Mouse (Mus musculus) urinary bladder, adult 2 months (tissue): Measurements from ENCODE around the gene 2310009B15Rik. TPM values are rescaled to one million over a fixed set of nuclear protein-coding genes. Genes with fewer than 3 reads are reported as not detected.

Source experiments
- DNase-seq: peaks from one replicate; pipeline ENCODE4 v3.0.0; 2022; ENCODE audit warnings: low spot score
- polyA plus RNA-seq: library from polyadenylated mRNA; depleted of rRNA; stranded (reverse); fragments of >200 nt; gene quantifications from 2 replicates; pipeline ENCODE4 v1.2.3, GENCODE M21; 2012; rRNA removed

2310009B15Rik gene
- polyA plus RNA-seq, 1 experiment: 27.9 TPM

GRCm38 (mm10) chr1:138842315-138842714 is 14.3 kb downstream of the 2310009B15Rik start:
- DNase-seq: no peak

GRCm38 (mm10) chr1:138841306-138842095 is 15.2 kb downstream of the 2310009B15Rik start:
- no peak for DNase-seq

- DNase-seq: no peak
Measured at GRCm38 (mm10) chr1:138840440-138841305, 16.0 kb downstream of the 2310009B15Rik start.

- DNase-seq: no peak
Measured at GRCm38 (mm10) chr1:138839809-138840430, 16.7 kb downstream of the 2310009B15Rik start.

- DNase-seq: no peak
Measured at GRCm38 (mm10) chr1:138839291-138839690, 17.4 kb downstream of the 2310009B15Rik start.

GRCm38 (mm10) chr1:138837786-138838743 is 18.6 kb downstream of the 2310009B15Rik start:
- no peak for DNase-seq

GRCm38 (mm10) chr1:138835355-138835900 is 21.2 kb downstream of the 2310009B15Rik start:
- no peak for DNase-seq

- DNase-seq: no peak
Measured at GRCm38 (mm10) chr1:138831309-138831708, 25.3 kb downstream of the 2310009B15Rik start.

GRCm38 (mm10) chr1:138826841-138827240 is 29.8 kb downstream of the 2310009B15Rik start:
- no peak for DNase-seq

GRCm38 (mm10) chr1:138822985-138823322 is 33.7 kb downstream of the 2310009B15Rik start:
- DNase-seq: no peak

- DNase-seq: no peak
Measured at GRCm38 (mm10) chr1:138822255-138822984, 34.2 kb downstream of the 2310009B15Rik start.

Other genes with a start within 250 kb of the 2310009B15Rik start
- 36.2 and 47.6 TPM in 2 replicates for gene Nek7, start 236.7 kb downstream of the 2310009B15Rik start, polyA plus RNA-seq
- 0.03 TPM in 1 of 2 replicates, not detected in the other for gene Lhx9, start 8.3 kb downstream of the 2310009B15Rik start, polyA plus RNA-seq
- gene Dennd1b, start 106.6 kb upstream of the 2310009B15Rik start, polyA plus RNA-seq: 3.6 and 4.2 TPM in 2 replicates